Mouse (Mus musculus) embryonic fibroblast, embryonic 13.5 days (primary cell): ENCODE measurements around the gene Apol9a. TPM values are rescaled to one million over a fixed set of nuclear protein-coding genes. Genes with fewer than 3 reads are reported as not detected.
A peak's percentile ranks its signal among the peaks of the same experiment; 100 is the strongest.

Experiments used
- H3K27ac ChIP-seq: 2 replicates; pipeline ENCODE4 v1.5.1; 2012; ENCODE audit warnings: low read length, control low read depth, inconsistent platforms; ENCODE audit not compliant: insufficient read depth
- H3K4me1 ChIP-seq: 2 replicates; pipeline ENCODE4 v1.6.1; 2011; ENCODE audit warnings: low read length; ENCODE audit not compliant: control insufficient read depth, insufficient read depth
- H3K4me3 ChIP-seq: 2 replicates; pipeline ENCODE4 v1.5.1; 2011; ENCODE audit warnings: mild to moderate bottlenecking, control low read depth, low read length; ENCODE audit not compliant: insufficient read depth
- CTCF ChIP-seq: IDR thresholded peaks from 2 replicates; pipeline ENCODE4 v1.5.1; 2011; ENCODE audit warnings: mild to moderate bottlenecking, control low read depth, low read length, moderate library complexity, borderline replicate concordance; ENCODE audit not compliant: insufficient read depth
- POLR2A ChIP-seq: IDR thresholded peaks from 2 replicates; pipeline ENCODE4 v1.6.1; 2011; ENCODE audit warnings: low read depth, mild to moderate bottlenecking, control low read depth, low read length, moderate library complexity
- polyA plus RNA-seq: library from polyadenylated mRNA; stranded (reverse); fragments of >200 nt; gene quantifications from 2 replicates; pipeline ENCODE4 v1.2.4, GENCODE M21; 2011; ENCODE audit warnings: low read depth; ENCODE audit not compliant: missing spikeins, insufficient read length

The Apol9a gene
- polyA plus RNA-seq, 1 experiment, result 3.9 TPM

- Histone ChIP-seq H3K4me3 (no peak overlapping the region), H3K27ac (no peak overlapping the region), H3K4me1 (peaks cover 9% of the 10 kb centered on the region; the same call in 1 of the 2 replicates)
- TF ChIP-seq CTCF (no peak), POLR2A (no peak)
These were observed 34.0 kb downstream of the Apol9a start for GRCm38 (mm10) chr15:77376920-77377319.

- TF ChIP-seq POLR2A, result no peak
- TF ChIP-seq CTCF, result no peak
- Histone ChIP-seq H3K4me3 (no peak overlapping the region), H3K4me1 (peaks cover 6% of the 10 kb centered on the region), H3K27ac (no peak overlapping the region)
These were observed 40.3 kb downstream of the Apol9a start for GRCm38 (mm10) chr15:77370588-77370987.

- Histone ChIP-seq H3K4me1 (peaks cover 6% of the 10 kb centered on the region), H3K4me3 (no peak overlapping the region), H3K27ac (no peak overlapping the region)
- TF ChIP-seq POLR2A (no peak), CTCF (no peak)
These were observed 41.0 kb downstream of the Apol9a start for GRCm38 (mm10) chr15:77369981-77370380.

- peak overlapping the region; percentile 27; the same call in 1 of the 2 replicates for H3K27ac ChIP-seq
- no peak overlapping the region for H3K4me3 ChIP-seq
These were observed 42.1 kb downstream of the Apol9a start for GRCm38 (mm10) chr15:77368818-77369320.

GRCm38 (mm10) chr15:77368148-77368547 lies 42.8 kb downstream of the Apol9a start:
- TF ChIP-seq POLR2A (peak; percentile 66), CTCF (peak; percentile 99)
- H3K4me3 ChIP-seq, result no peak overlapping the region
- peak overlapping the region; percentile 100 for H3K27ac ChIP-seq
- peaks cover 6% of the 10 kb centered on the region for H3K4me1 ChIP-seq

More at GRCm38 (mm10) chr15:77368818-77369320, 42.1 kb downstream of the Apol9a start:
- peaks cover 6% of the 10 kb centered on the region for H3K4me1 ChIP-seq
- TF ChIP-seq POLR2A (no peak), CTCF (no peak)

GRCm38 (mm10) chr15:77367504-77367903 lies 43.4 kb downstream of the Apol9a start:
- peaks cover 6% of the 10 kb centered on the region for H3K4me1 ChIP-seq
- TF ChIP-seq POLR2A (no peak), CTCF (no peak)
- H3K4me3 ChIP-seq, result no peak overlapping the region
- peak overlapping the region; percentile 100 for H3K27ac ChIP-seq

- peaks cover 6% of the 10 kb centered on the region for H3K4me1 ChIP-seq
- TF ChIP-seq CTCF (no peak), POLR2A (peak; percentile 74)
- peak overlapping the region; percentile 9 for H3K4me3 ChIP-seq
- H3K27ac ChIP-seq, result peak overlapping the region; percentile 100
These were observed 44.0 kb downstream of the Apol9a start for GRCm38 (mm10) chr15:77366706-77367484.

- H3K4me3 ChIP-seq, result no peak overlapping the region
- TF ChIP-seq CTCF (no peak), POLR2A (peak; percentile 31; the same call in 1 of the 2 replicates)
These were observed 45.0 kb downstream of the Apol9a start for GRCm38 (mm10) chr15:77365700-77366570.

GRCm38 (mm10) chr15:77364026-77364425 lies 46.9 kb downstream of the Apol9a start:
- Histone ChIP-seq H3K4me1 (peaks cover 10% of the 10 kb centered on the region), H3K27ac (peak overlapping the region; percentile 100), H3K4me3 (no peak overlapping the region)
- TF ChIP-seq CTCF (no peak), POLR2A (peak; percentile 56)

More at GRCm38 (mm10) chr15:77365700-77366570, 45.0 kb downstream of the Apol9a start:
- Histone ChIP-seq H3K4me1 (peaks cover 6% of the 10 kb centered on the region), H3K27ac (peak overlapping the region; percentile 100)

GRCm38 (mm10) chr15:77363578-77363977 lies 47.4 kb downstream of the Apol9a start:
- TF ChIP-seq POLR2A (0 out of 2 replicates have a peak, but pooled peaks have one; percentile 2), CTCF (no peak)
- Histone ChIP-seq H3K4me3 (no peak overlapping the region), H3K4me1 (peaks cover 13% of the 10 kb centered on the region), H3K27ac (peak overlapping the region; percentile 100)
